Mouse (Mus musculus): ENCODE data around the gene Nfib. TPM values are rescaled to one million over a fixed set of nuclear protein-coding genes. Genes with fewer than 3 reads are reported as not detected.

Nfib gene
- polyA plus RNA-seq, 1 experiment from 2014 or later = 52.8 TPM

- no peak overlapping the region for H3K27ac ChIP-seq
- no peak overlapping the region for H3K4me3 ChIP-seq
- no peak overlapping the region for H3K4me2 ChIP-seq
- H3K36me3 ChIP-seq (replicated peaks) = no peaks in the 10 kb centered on the region
- H3K4me1 ChIP-seq = peaks cover 7% of the 10 kb centered on the region; the same call in 1 of the 2 replicates
- ATAC-seq (replicated peaks) = no peak
- H3K27me3 ChIP-seq (replicated peaks) = no peaks in the 10 kb centered on the region
- H3K9ac ChIP-seq = no peak overlapping the region
- WGBS = 71% methylated on average over 6 of the region's 6 CpGs
- no peaks in the 10 kb centered on the region for H3K9me3 ChIP-seq
Observed at GRCm38 (mm10) chr4:82391726-82392472, 313.7 kb downstream of the Nfib start.

GRCm38 (mm10) chr4:82390545-82390944 lies 315.0 kb downstream of the Nfib start:
- H3K36me3 ChIP-seq (replicated peaks) = no peaks in the 10 kb centered on the region
- no peak overlapping the region for H3K27ac ChIP-seq
- H3K4me2 ChIP-seq = no peak overlapping the region
- WGBS = 56% methylated on average over 2 of the region's 2 CpGs
- no peak overlapping the region for H3K9ac ChIP-seq
- no peaks in the 10 kb centered on the region for H3K27me3 ChIP-seq (replicated peaks)
- peaks cover 10% of the 10 kb centered on the region; the same call in 1 of the 2 replicates for H3K4me1 ChIP-seq
- no peak overlapping the region for H3K4me3 ChIP-seq
- ATAC-seq (replicated peaks) = no peak
- H3K9me3 ChIP-seq = no peaks in the 10 kb centered on the region

GRCm38 (mm10) chr4:82389876-82390275 lies 315.7 kb downstream of the Nfib start:
- Histone ChIP-seq H3K4me1 (peaks cover 11% of the 10 kb centered on the region; the same call in 1 of the 2 replicates), H3K4me2 (no peak overlapping the region), H3K9ac (no peak overlapping the region), H3K27me3 (replicated peaks) (no peaks in the 10 kb centered on the region), H3K4me3 (no peak overlapping the region), H3K9me3 (no peaks in the 10 kb centered on the region), H3K36me3 (replicated peaks) (no peaks in the 10 kb centered on the region), H3K27ac (no peak overlapping the region)
- ATAC-seq (replicated peaks) = no peak
- WGBS = 90% methylated on average over 1 of the region's 1 CpGs

GRCm38 (mm10) chr4:82387620-82388019 lies 317.9 kb downstream of the Nfib start:
- Histone ChIP-seq H3K4me1 (peaks cover 19% of the 10 kb centered on the region; the same call in 1 of the 2 replicates), H3K9me3 (no peaks in the 10 kb centered on the region), H3K9ac (no peak overlapping the region), H3K4me3 (no peak overlapping the region), H3K27ac (no peak overlapping the region), H3K4me2 (no peak overlapping the region), H3K36me3 (replicated peaks) (no peaks in the 10 kb centered on the region), H3K27me3 (replicated peaks) (no peaks in the 10 kb centered on the region)
- no peak for ATAC-seq (replicated peaks)
- 91% methylated on average over 4 of the region's 4 CpGs for WGBS

- Histone ChIP-seq H3K36me3 (replicated peaks) (no peaks in the 10 kb centered on the region), H3K9ac (no peak overlapping the region), H3K27ac (no peak overlapping the region), H3K27me3 (replicated peaks) (no peaks in the 10 kb centered on the region), H3K9me3 (no peaks in the 10 kb centered on the region), H3K4me1 (peaks cover 16% of the 10 kb centered on the region; the same call in 1 of the 2 replicates), H3K4me3 (no peak overlapping the region), H3K4me2 (no peak overlapping the region)
- WGBS = 92% methylated on average over 4 of the region's 4 CpGs
- no peak for ATAC-seq (replicated peaks)
Observed at GRCm38 (mm10) chr4:82386222-82386993, 319.1 kb downstream of the Nfib start.

- H3K4me3 ChIP-seq = no peak overlapping the region
- H3K4me2 ChIP-seq = no peak overlapping the region
- no peak overlapping the region for H3K9ac ChIP-seq
- no peaks in the 10 kb centered on the region for H3K36me3 ChIP-seq (replicated peaks)
- peaks cover 15% of the 10 kb centered on the region; the same call in 1 of the 2 replicates for H3K4me1 ChIP-seq
- no peak for ATAC-seq (replicated peaks)
- no peaks in the 10 kb centered on the region for H3K27me3 ChIP-seq (replicated peaks)
- 84% methylated on average over 4 of the region's 4 CpGs for WGBS
- H3K27ac ChIP-seq = no peak overlapping the region
- H3K9me3 ChIP-seq = no peaks in the 10 kb centered on the region
Observed at GRCm38 (mm10) chr4:82385638-82386037, 319.9 kb downstream of the Nfib start.

GRCm38 (mm10) chr4:82383991-82384731 lies 321.4 kb downstream of the Nfib start:
- 50% methylated on average over 11 of the region's 11 CpGs for WGBS
- H3K27ac ChIP-seq = peak overlapping the region; percentile 73
- 0 out of 2 replicates have a peak, but pooled peaks cover 12% of the 10 kb centered on the region for H3K4me1 ChIP-seq
- no peak overlapping the region for H3K4me2 ChIP-seq
- H3K9me3 ChIP-seq = no peaks in the 10 kb centered on the region
- no peaks in the 10 kb centered on the region for H3K27me3 ChIP-seq (replicated peaks)
- no peak overlapping the region for H3K9ac ChIP-seq
- H3K36me3 ChIP-seq (replicated peaks) = no peaks in the 10 kb centered on the region
- H3K4me3 ChIP-seq = no peak overlapping the region
- peak; percentile 84 for ATAC-seq (replicated peaks)

- H3K27me3 ChIP-seq (replicated peaks) = no peaks in the 10 kb centered on the region
- H3K9me3 ChIP-seq = no peaks in the 10 kb centered on the region
- 59% methylated on average over 8 of the region's 8 CpGs for WGBS
- H3K4me1 ChIP-seq = 0 out of 2 replicates have a peak, but pooled peaks cover 12% of the 10 kb centered on the region
- H3K27ac ChIP-seq = peak overlapping the region; percentile 50; the same call in 1 of the 2 replicates
- peak; percentile 64 for ATAC-seq (replicated peaks)
- H3K4me2 ChIP-seq = no peak overlapping the region
- no peak overlapping the region for H3K9ac ChIP-seq
- no peak overlapping the region for H3K4me3 ChIP-seq
- H3K36me3 ChIP-seq (replicated peaks) = no peaks in the 10 kb centered on the region
Observed at GRCm38 (mm10) chr4:82383346-82383745, 322.2 kb downstream of the Nfib start.

- Histone ChIP-seq H3K9ac (no peak overlapping the region), H3K27me3 (replicated peaks) (no peaks in the 10 kb centered on the region), H3K4me2 (no peak overlapping the region), H3K27ac (no peak overlapping the region), H3K36me3 (replicated peaks) (no peaks in the 10 kb centered on the region), H3K4me3 (no peak overlapping the region), H3K4me1 (0 out of 2 replicates have a peak, but pooled peaks cover 12% of the 10 kb centered on the region), H3K9me3 (no peaks in the 10 kb centered on the region)
- WGBS = 47% methylated on average over 1 of the region's 1 CpGs
- ATAC-seq (replicated peaks) = no peak
Observed at GRCm38 (mm10) chr4:82381786-82382185, 323.8 kb downstream of the Nfib start.

GRCm38 (mm10) chr4:82380578-82380977 lies 325.0 kb downstream of the Nfib start:
- Histone ChIP-seq H3K9ac (no peak overlapping the region), H3K9me3 (no peaks in the 10 kb centered on the region), H3K27me3 (replicated peaks) (no peaks in the 10 kb centered on the region), H3K4me2 (no peak overlapping the region), H3K27ac (no peak overlapping the region), H3K4me3 (no peak overlapping the region), H3K4me1 (0 out of 2 replicates have a peak, but pooled peaks cover 9% of the 10 kb centered on the region), H3K36me3 (replicated peaks) (no peaks in the 10 kb centered on the region)
- ATAC-seq (replicated peaks) = no peak

GRCm38 (mm10) chr4:82378050-82378449 lies 327.5 kb downstream of the Nfib start:
- Histone ChIP-seq H3K36me3 (replicated peaks) (no peaks in the 10 kb centered on the region), H3K27me3 (replicated peaks) (no peaks in the 10 kb centered on the region), H3K9me3 (no peaks in the 10 kb centered on the region), H3K4me1 (0 out of 2 replicates have a peak, but pooled peaks cover 3% of the 10 kb centered on the region), H3K9ac (no peak overlapping the region), H3K4me3 (no peak overlapping the region), H3K27ac (no peak overlapping the region), H3K4me2 (no peak overlapping the region)
- no peak for ATAC-seq (replicated peaks)
- WGBS = 96% methylated on average over 3 of the region's 3 CpGs

GRCm38 (mm10) chr4:82377621-82378020 lies 327.9 kb downstream of the Nfib start:
- no peak overlapping the region for H3K27ac ChIP-seq
- H3K4me2 ChIP-seq = no peak overlapping the region
- 0 out of 2 replicates have a peak, but pooled peaks cover 3% of the 10 kb centered on the region for H3K4me1 ChIP-seq
- no peaks in the 10 kb centered on the region for H3K9me3 ChIP-seq
- ATAC-seq (replicated peaks) = no peak
- no peak overlapping the region for H3K9ac ChIP-seq
- 94% methylated on average over 3 of the region's 3 CpGs for WGBS
- no peak overlapping the region for H3K4me3 ChIP-seq
- no peaks in the 10 kb centered on the region for H3K36me3 ChIP-seq (replicated peaks)
- no peaks in the 10 kb centered on the region for H3K27me3 ChIP-seq (replicated peaks)

Data from midbrain, embryonic 15.5 days (tissue).